Mouse (Mus musculus): ENCODE results near the gene Tiam2. TPM values are rescaled to one million over a fixed set of nuclear protein-coding genes. Genes with fewer than 3 reads are reported as not detected.

Tiam2 gene
- total and polyA plus RNA-seq, 3 experiments, result 5.9 to 9.5 (median 9.4) TPM

DNA sequence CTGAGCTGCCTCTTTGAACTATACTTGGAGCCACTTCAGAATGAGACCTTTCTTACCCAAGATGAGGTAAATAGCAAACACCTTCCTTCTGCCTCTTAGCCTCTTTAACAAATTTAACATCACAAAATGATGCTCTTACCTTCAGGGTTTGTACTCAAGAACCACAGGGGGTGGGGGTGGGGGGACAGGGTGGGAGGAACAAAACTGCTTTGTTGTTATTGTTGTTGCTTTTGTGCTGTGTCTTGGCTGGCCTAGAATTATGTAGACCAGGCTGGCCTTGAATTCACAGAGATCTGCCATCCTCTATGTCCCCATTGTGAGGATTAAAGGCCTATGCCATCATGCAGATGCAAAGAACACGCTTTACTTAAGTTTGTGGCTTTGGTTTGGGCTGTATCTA lies 179.3 kb downstream of the Tiam2 start:
- in situ Hi-C loops (cut with MboI; ENCODE audit: low pct_ligation_motif_present, low pct_unique_long_range_greater_than_20kb, low sequenced_read_pairs) (no loop called here), dilution Hi-C loops (cut with MboI; ENCODE audit: extremely low pct_ligation_motif_present, extremely low pct_unique_long_range_greater_than_20kb, low sequenced_read_pairs) (no loop called here)
- Histone ChIP-seq H3K36me3 (replicated peaks in 1 of 2; ENCODE audit: control insufficient read depth in 1 of 2, insufficient read depth in 1 of 2, low read length in 1 of 2) (peaks cover 27 to 90% of the 10 kb centered on the region in 2 experiments), H3K9me3 (replicated peaks; ENCODE audit: low read length) (no peaks in the 10 kb centered on the region), H3K27ac (ENCODE audit: insufficient read depth, low read depth) (no peak overlapping the region), H3K27me3 (replicated peaks) (no peaks in the 10 kb centered on the region), H3K4me2 (ENCODE audit: insufficient read depth, low read depth, poor library complexity, severe bottlenecking) (no peak overlapping the region), H3K79me2 (replicated peaks; ENCODE audit: control insufficient read depth, extremely low read depth, insufficient read depth, poor library complexity, severe bottlenecking) (no peaks in the 10 kb centered on the region), H3K9ac (ENCODE audit: insufficient read depth, low read depth) (no peak overlapping the region), H3K4me1 (ENCODE audit: control insufficient read depth in 1 of 2, insufficient read depth in 2 of 2) (no peaks in the 10 kb centered on the region), H3K4me3 (replicated peaks in 1 of 3; ENCODE audit: low read depth in 2 of 3, low read length in 2 of 3, poor library complexity in 1 of 3) (no peak overlapping the region)
- no peak for TF ChIP-seq ZC3H11A (IDR thresholded peaks at IDR 0.05; ENCODE audit: low read depth, low read length)
- TF ChIP-seq GABPA (IDR thresholded peaks at IDR 0.05; ENCODE audit: insufficient replicate concordance, low read depth, low read length), result no peak
- TF ChIP-seq UBTF (IDR thresholded peaks at IDR 0.05; ENCODE audit: low read depth, low read length), result no peak
- TF ChIP-seq MAX (IDR thresholded peaks at IDR 0.05; ENCODE audit: low read length), result no peak
- no peak for DNase-seq (ENCODE audit: extremely low read depth)

DNA sequence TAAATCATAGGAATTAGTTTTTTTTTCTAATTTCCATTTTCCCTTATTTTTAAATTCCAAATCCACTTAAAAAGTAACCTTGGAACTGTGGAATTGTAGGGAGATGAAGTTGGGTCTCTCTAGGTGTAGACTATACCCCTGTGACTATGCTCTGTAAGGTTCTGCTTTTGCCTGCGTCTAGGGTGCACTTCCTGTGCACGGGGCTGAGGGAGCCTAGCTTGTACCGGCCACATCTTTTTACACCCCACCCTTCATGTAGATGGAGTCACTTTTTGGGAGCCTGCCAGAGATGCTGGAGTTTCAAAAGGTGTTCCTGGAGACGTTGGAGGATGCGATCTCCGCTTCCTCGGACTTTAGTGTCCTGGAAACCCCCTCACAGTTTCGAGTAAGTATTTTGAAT lies 180.1 kb downstream of the Tiam2 start:
- dilution Hi-C loops (cut with MboI; ENCODE audit: extremely low pct_ligation_motif_present, extremely low pct_unique_long_range_greater_than_20kb, low sequenced_read_pairs) (no loop called here), in situ Hi-C loops (cut with MboI; ENCODE audit: low pct_ligation_motif_present, low pct_unique_long_range_greater_than_20kb, low sequenced_read_pairs) (no loop called here)
- peaks cover 31 to 92% of the 10 kb centered on the region in 2 experiments for H3K36me3 ChIP-seq (replicated peaks in 1 of 2; ENCODE audit: control insufficient read depth in 1 of 2, insufficient read depth in 1 of 2, low read length in 1 of 2)
- no peak overlapping the region for H3K9ac ChIP-seq (ENCODE audit: insufficient read depth, low read depth)
- H3K79me2 ChIP-seq (replicated peaks; ENCODE audit: control insufficient read depth, extremely low read depth, insufficient read depth, poor library complexity, severe bottlenecking), result no peaks in the 10 kb centered on the region
- no peak overlapping the region for H3K4me2 ChIP-seq (ENCODE audit: insufficient read depth, low read depth, poor library complexity, severe bottlenecking)
- no peaks in the 10 kb centered on the region for H3K4me1 ChIP-seq (ENCODE audit: control insufficient read depth in 1 of 2, insufficient read depth in 2 of 2)
- no peaks in the 10 kb centered on the region for H3K27me3 ChIP-seq (replicated peaks)
- TF ChIP-seq USF2 (conservative IDR thresholded peaks at IDR 0.05; ENCODE audit: low read depth, low read length) (no peak), CHD2 (IDR thresholded peaks at IDR 0.05; ENCODE audit: low read length) (no peak)
- H3K9me3 ChIP-seq (replicated peaks; ENCODE audit: low read length), result no peaks in the 10 kb centered on the region
- DNase-seq (ENCODE audit: extremely low read depth), result no peak
- no peak overlapping the region for H3K27ac ChIP-seq (ENCODE audit: insufficient read depth, low read depth)
- H3K4me3 ChIP-seq (replicated peaks in 1 of 3; ENCODE audit: low read depth in 2 of 3, low read length in 2 of 3, poor library complexity in 1 of 3), result no peak overlapping the region

GRCm38 (mm10) chr17:3509841-3510240 lies 183.5 kb downstream of the Tiam2 start:
- no peak overlapping the region for H3K9ac ChIP-seq (ENCODE audit: insufficient read depth, low read depth)
- dilution Hi-C loops (cut with MboI; ENCODE audit: extremely low pct_ligation_motif_present, extremely low pct_unique_long_range_greater_than_20kb, low sequenced_read_pairs), result no loop called here
- TF ChIP-seq CTCF (conservative IDR thresholded peaks at IDR 0.05 in 1 of 2, IDR thresholded peaks at IDR 0.05 in 1 of 2; ENCODE audit: low read depth in 2 of 2, low read length in 2 of 2) (peak in 1 of 2 experiments; percentile 87; a peak in 2 of 4 replicates), RCOR1 (conservative IDR thresholded peaks at IDR 0.05; ENCODE audit: low read depth, low read length) (no peak), USF1 (IDR thresholded peaks at IDR 0.05; ENCODE audit: low read depth, low read length) (no peak), SMC3 (IDR thresholded peaks at IDR 0.05; ENCODE audit: low read depth, low read length) (peak; percentile 75), CHD2 (IDR thresholded peaks at IDR 0.05; ENCODE audit: low read length) (no peak), USF2 (conservative IDR thresholded peaks at IDR 0.05; ENCODE audit: low read depth, low read length) (no peak), TBP (conservative IDR thresholded peaks at IDR 0.05; ENCODE audit: low read depth, low read length) (no peak), RAD21 (IDR thresholded peaks at IDR 0.05; ENCODE audit: low read depth, low read length) (peak; percentile 67), NELFE (IDR thresholded peaks at IDR 0.05; ENCODE audit: low read depth, low read length) (no peak)
- peak; percentile 52 for DNase-seq (ENCODE audit: extremely low read depth)
- H3K4me1 ChIP-seq (ENCODE audit: control insufficient read depth in 1 of 2, insufficient read depth in 2 of 2), result no peaks in the 10 kb centered on the region
- H3K4me2 ChIP-seq (ENCODE audit: insufficient read depth, low read depth, poor library complexity, severe bottlenecking), result no peak overlapping the region
- in situ Hi-C loops (cut with MboI; ENCODE audit: low pct_ligation_motif_present, low pct_unique_long_range_greater_than_20kb, low sequenced_read_pairs), result no loop called here
- no peak overlapping the region for H3K27ac ChIP-seq (ENCODE audit: insufficient read depth, low read depth)
- H3K79me2 ChIP-seq (replicated peaks; ENCODE audit: control insufficient read depth, extremely low read depth, insufficient read depth, poor library complexity, severe bottlenecking), result no peaks in the 10 kb centered on the region
- H3K27me3 ChIP-seq (replicated peaks), result no peaks in the 10 kb centered on the region
- H3K36me3 ChIP-seq (replicated peaks in 1 of 2; ENCODE audit: control insufficient read depth in 1 of 2, insufficient read depth in 1 of 2, low read length in 1 of 2), result peaks cover 37 to 86% of the 10 kb centered on the region in 2 experiments
- no peak overlapping the region for H3K4me3 ChIP-seq (replicated peaks in 1 of 3; ENCODE audit: low read depth in 2 of 3, low read length in 2 of 3, poor library complexity in 1 of 3)
- no peaks in the 10 kb centered on the region for H3K9me3 ChIP-seq (replicated peaks; ENCODE audit: low read length)
